Mouse (Mus musculus) liver, postnatal 0 days (tissue): ENCODE measurements around the gene Abcb1a.
"Not testable (repeated sequence)": the region's sequence is repeated elsewhere in the genome, so short reads cannot be mapped to it uniquely, and the experiment has no call there.

Experiments
- CTCF ChIP-seq: sonication (generic); IDR thresholded peaks from 2 replicates; pipeline ENCODE4 v1.5.1; 2016; ENCODE audit warnings: antibody characterized with exemption, low read depth
- EP300 ChIP-seq: IDR thresholded peaks from 2 replicates; pipeline ENCODE4 v1.6.1; 2016; ENCODE audit warnings: antibody characterized with exemption, low read depth, mild to moderate bottlenecking

- TF ChIP-seq CTCF, EP300: not testable (repeated sequence)
Observed at GRCm38 (mm10) chr5:8733307-8733706, 73.4 kb downstream of the Abcb1a start.
